8 mouse cellular contexts compared by ENCODE assay signal in the genomic region with DNA sequence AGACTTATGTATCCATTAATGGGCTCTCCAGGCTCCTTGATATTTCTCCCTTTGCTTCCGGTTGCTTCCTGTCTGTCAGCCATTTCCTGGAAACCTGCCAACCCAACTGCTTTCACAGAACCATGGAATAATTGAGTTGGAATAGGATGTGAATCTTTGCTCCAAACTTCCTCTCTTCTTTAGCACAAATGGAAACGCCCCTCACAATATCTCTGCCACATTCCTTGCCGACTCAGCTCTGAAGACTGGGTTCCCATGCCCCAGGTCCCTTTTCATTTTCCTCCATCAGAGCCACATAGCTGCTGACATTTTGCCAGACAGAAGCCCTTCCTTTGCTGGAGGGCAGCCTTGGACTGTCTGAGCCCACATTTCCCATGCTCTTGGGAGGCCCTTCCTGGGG.
DNase-seq lines count a peak whose midpoint lies in the region; ATAC-seq and TF ChIP-seq lines count a peak whose summit lies in the region.

No protein-coding gene starts in this region.

- no peak overlapping the region for H3K4me2 ChIP-seq in forebrain, embryonic 14.5 days (ENCODE audit: low read length)
- H3K4me2 ChIP-seq in forebrain, embryonic 11.5 days (ENCODE audit: low read depth, low read length, severe bottlenecking): no peak overlapping the region
- H3K4me2 ChIP-seq in intestine, embryonic 16.5 days (ENCODE audit: low read depth, low read length): no peak overlapping the region
- no peak overlapping the region for H3K4me2 ChIP-seq in stomach, postnatal 0 days (replicated peaks; ENCODE audit: low read depth)

- no peak overlapping the region for H3K27ac ChIP-seq in forebrain, embryonic 14.5 days (ENCODE audit: low read depth, low read length)
- no peak overlapping the region for H3K27ac ChIP-seq in forebrain, embryonic 11.5 days (ENCODE audit: low read depth, low read length)
- peak overlapping the region; percentile 54 for H3K27ac ChIP-seq in intestine, embryonic 16.5 days (ENCODE audit: low read length)
- peak overlapping the region; percentile 56; the same call in 1 of the 2 replicates for H3K27ac ChIP-seq in stomach, postnatal 0 days (replicated peaks)

- no peaks in the 10 kb centered on the region for H3K36me3 ChIP-seq in forebrain, embryonic 14.5 days (ENCODE audit: control insufficient read depth, insufficient read depth, low read length)
- H3K36me3 ChIP-seq in forebrain, embryonic 11.5 days (ENCODE audit: control insufficient read depth, insufficient read depth, low read length): no peaks in the 10 kb centered on the region
- no peaks in the 10 kb centered on the region for H3K36me3 ChIP-seq in intestine, embryonic 16.5 days (ENCODE audit: control insufficient read depth, insufficient read depth, low read length)
- H3K36me3 ChIP-seq in stomach, postnatal 0 days (ENCODE audit: control insufficient read depth, insufficient read depth, low read length): no peaks in the 10 kb centered on the region

- H3K9me3 ChIP-seq in forebrain, embryonic 14.5 days (replicated peaks; ENCODE audit: control insufficient read depth, low read length): no peaks in the 10 kb centered on the region
- H3K9me3 ChIP-seq in forebrain, embryonic 11.5 days (ENCODE audit: control insufficient read depth, low read length): no peaks in the 10 kb centered on the region
- no peaks in the 10 kb centered on the region for H3K9me3 ChIP-seq in intestine, embryonic 16.5 days (ENCODE audit: control insufficient read depth, low read length)
- H3K9me3 ChIP-seq in stomach, postnatal 0 days (ENCODE audit: control insufficient read depth, low read length): no peaks in the 10 kb centered on the region

- TF ChIP-seq CTCF in stomach, postnatal 0 days (IDR thresholded peaks at IDR 0.05; ENCODE audit: low read depth): no peak

- H3K9ac ChIP-seq in forebrain, embryonic 14.5 days (ENCODE audit: low read length): no peak overlapping the region
- H3K9ac ChIP-seq in forebrain, embryonic 11.5 days (ENCODE audit: low read length): no peak overlapping the region
- no peak overlapping the region for H3K9ac ChIP-seq in intestine, embryonic 16.5 days (ENCODE audit: low read depth, low read length)
- no peak overlapping the region for H3K9ac ChIP-seq in stomach, postnatal 0 days (ENCODE audit: low read length)

- 31% methylated on average over 3 of the region's 3 CpGs for WGBS in forebrain, embryonic 14.5 days
- 78% methylated on average over 3 of the region's 3 CpGs for WGBS in forebrain, embryonic 11.5 days
- 30% methylated on average over 3 of the region's 3 CpGs for WGBS in intestine, embryonic 16.5 days
- WGBS in stomach, postnatal 0 days: 29% methylated on average over 3 of the region's 3 CpGs

- peak; percentile 74 for DNase-seq in forebrain, embryonic 14.5 days (ENCODE audit: low spot score)
- no peak for DNase-seq in forebrain, embryonic 11.5 days (ENCODE audit: low spot score)
- DNase-seq in right cerebral cortex, postnatal 4 days: peak; percentile 13
- no peak for DNase-seq in right cerebral cortex, postnatal 36 days (ENCODE audit: low spot score in 2 of 2)
- DNase-seq in stomach, postnatal 0 days (ENCODE audit: low spot score): no peak
- DNase-seq in embryo, embryonic 11 days: no peak
- DNase-seq in cerebellum, adult 11-12 months: no peak

- H3K27me3 ChIP-seq in forebrain, embryonic 14.5 days (replicated peaks; ENCODE audit: control insufficient read depth, insufficient read depth, low read length): no peaks in the 10 kb centered on the region
- H3K27me3 ChIP-seq in forebrain, embryonic 11.5 days (ENCODE audit: control insufficient read depth, insufficient read depth, low read length): no peaks in the 10 kb centered on the region
- H3K27me3 ChIP-seq in intestine, embryonic 16.5 days (replicated peaks; ENCODE audit: control insufficient read depth, insufficient read depth, low read length): no peaks in the 10 kb centered on the region
- H3K27me3 ChIP-seq in stomach, postnatal 0 days (ENCODE audit: control insufficient read depth, insufficient read depth, low read length): no peaks in the 10 kb centered on the region

- TF ChIP-seq EP300 in stomach, postnatal 0 days (optimal IDR thresholded peaks at IDR 0.05): no peak

- ATAC-seq in forebrain, embryonic 14.5 days: no peak; the same call in 1 of the 2 replicates
- ATAC-seq in forebrain, embryonic 11.5 days (replicated peaks; ENCODE audit: low FRiP score): no peak
- no peak for ATAC-seq in intestine, embryonic 16.5 days
- no peak for ATAC-seq in stomach, postnatal 0 days (ENCODE audit: low FRiP score, low TSS enrichment)

- H3K4me1 ChIP-seq in forebrain, embryonic 14.5 days (ENCODE audit: control insufficient read depth, insufficient read depth, low read length): peaks cover 9% of the 10 kb centered on the region; the same call in 1 of the 2 replicates
- no peaks in the 10 kb centered on the region; the same call in 1 of the 2 replicates for H3K4me1 ChIP-seq in forebrain, embryonic 11.5 days (replicated peaks; ENCODE audit: control insufficient read depth, insufficient read depth, low read length)
- peaks cover 11% of the 10 kb centered on the region for H3K4me1 ChIP-seq in intestine, embryonic 16.5 days (ENCODE audit: control insufficient read depth, insufficient read depth, low read length)
- H3K4me1 ChIP-seq in stomach, postnatal 0 days (replicated peaks; ENCODE audit: control insufficient read depth, insufficient read depth): 0 out of 2 replicates have a peak, but pooled peaks cover 6% of the 10 kb centered on the region

- H3K4me3 ChIP-seq in forebrain, embryonic 14.5 days (ENCODE audit: low read depth, low read length): no peak overlapping the region
- H3K4me3 ChIP-seq in forebrain, embryonic 11.5 days (ENCODE audit: low read depth, low read length): no peak overlapping the region
- no peak overlapping the region for H3K4me3 ChIP-seq in intestine, embryonic 16.5 days (ENCODE audit: low read length)
- no peak overlapping the region for H3K4me3 ChIP-seq in stomach, postnatal 0 days (ENCODE audit: low read depth, low read length)

Comparison
In these comparisons a context has a peak if more than half of its experiments do, and no peak if none do; other contexts are left out.
1. DNase-seq: peak in forebrain, embryonic 14.5 days (single experiment) and right cerebral cortex, postnatal 4 days (single experiment); none in forebrain, embryonic 11.5 days (single experiment), right cerebral cortex, postnatal 36 days (0 of 2), stomach, postnatal 0 days (single experiment), embryo, embryonic 11 days (single experiment) and cerebellum, adult 11-12 months (single experiment).
2. H3K27ac ChIP-seq: peak in intestine, embryonic 16.5 days (single experiment) and stomach, postnatal 0 days (single experiment); none in forebrain, embryonic 14.5 days (single experiment) and forebrain, embryonic 11.5 days (single experiment).